Mouse (Mus musculus) heart, postnatal 10 days (tissue): ENCODE measurements at regions not wholly inside any gene's neighbourhood (a gene's known extent, or its start where the extent isn't known, plus 50 kb on each side); places are given as distances from the start of the nearest gene placed in this dataset.

ENCODE experiments used
- DNase-seq, 2 experiments: peaks; one replicate each; pipeline ENCODE4 v3.0.0; 2021
- intact Hi-C: fragments of 180-260 bp; cut with DNase I; formaldehyde crosslinking; loops from one replicate; pipeline ENCODE4 v1.15.1; 2025

GRCm38 (mm10) chr13:93564902-93565301 lies 65.3 kb upstream of the Jmy start:
- intact Hi-C loops, result no loop called here
- DNase-seq, result no peak

DNA sequence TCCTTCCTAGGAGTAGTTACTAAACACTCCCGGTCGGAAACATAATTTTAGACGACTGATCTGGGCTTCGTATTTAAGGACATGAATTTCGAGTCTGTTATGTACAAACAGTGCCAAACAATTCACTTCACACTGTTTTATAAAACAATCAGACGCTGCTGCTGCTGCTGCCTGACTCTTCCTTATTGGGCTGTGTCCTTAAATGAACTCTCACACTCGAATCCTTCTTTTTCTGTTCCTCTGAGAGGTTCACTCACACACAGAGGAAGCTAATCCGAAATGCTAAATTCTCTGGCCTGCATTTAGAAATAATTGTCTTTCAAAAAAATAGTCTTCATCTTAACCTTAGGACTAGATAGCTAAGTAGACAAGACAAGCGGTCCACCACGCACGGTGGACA lies 64.5 kb upstream of the Jmy start:
- intact Hi-C loops, result no loop called here
- DNase-seq, result no peak

DNA sequence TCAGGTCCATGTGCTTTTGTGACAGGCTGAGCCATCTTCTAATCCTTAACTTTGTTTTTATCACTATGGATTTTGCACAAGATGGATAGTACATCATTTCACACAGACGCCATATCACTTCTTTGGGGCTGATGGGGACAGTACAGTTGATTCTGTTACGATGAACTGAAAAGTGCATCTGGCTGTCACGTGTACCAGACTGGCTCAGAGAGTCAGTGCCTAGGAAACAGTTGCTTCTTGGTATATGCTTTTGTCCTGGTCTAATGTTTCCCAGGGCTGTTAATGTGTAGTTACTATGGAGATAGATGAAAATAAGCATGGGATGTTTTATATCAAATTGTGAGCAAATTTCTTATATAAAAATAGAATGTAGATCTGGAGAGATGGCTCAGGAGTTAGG lies 60.7 kb upstream of the Jmy start:
- no peak for DNase-seq
- intact Hi-C loops, result no loop called here

DNA sequence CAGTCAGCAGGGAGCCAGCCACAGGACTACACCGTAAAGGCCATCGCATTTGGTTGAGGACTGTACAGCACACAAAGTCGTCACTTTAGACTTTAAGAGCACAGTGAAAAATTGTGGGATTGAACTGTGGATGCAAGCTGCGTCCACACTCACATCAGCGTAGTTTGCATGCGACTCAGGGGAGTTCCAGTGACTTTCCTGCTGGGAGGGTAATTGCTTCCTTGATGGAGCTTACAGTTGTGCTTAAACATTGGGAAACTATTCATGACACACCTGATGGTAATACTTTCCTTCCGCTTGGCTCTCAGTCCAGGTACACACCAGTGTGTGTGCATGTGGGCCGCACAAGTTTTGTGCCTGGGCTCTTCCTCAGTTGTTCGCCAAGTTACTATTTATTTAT lies 59.0 kb upstream of the Jmy start:
- DNase-seq, result no peak
- intact Hi-C loops, result no loop called here

DNA sequence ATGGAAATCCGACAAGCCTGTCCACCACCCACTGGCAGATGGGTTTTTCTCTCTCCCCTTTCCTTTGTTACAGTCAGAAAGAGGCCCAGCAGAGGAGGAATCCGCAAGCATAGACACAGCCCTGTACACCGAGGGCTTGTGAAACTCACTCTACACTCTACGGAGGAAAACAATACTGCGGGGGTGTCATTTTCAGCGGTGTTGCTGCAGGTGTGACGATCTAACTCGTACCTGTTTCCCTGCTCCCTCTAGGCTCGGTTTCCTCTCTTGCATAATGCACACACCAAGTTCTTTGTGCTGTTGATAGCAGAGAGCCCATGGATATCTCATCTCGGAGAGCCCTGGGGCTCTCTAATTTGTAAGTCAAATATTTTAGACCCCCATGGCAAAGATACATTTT lies 56.5 kb upstream of the Jmy start:
- intact Hi-C loops, result no loop called here
- DNase-seq, result no peak

- no peak for DNase-seq
- intact Hi-C loops, result no loop called here
These were observed 55.3 kb upstream of the Jmy start for GRCm38 (mm10) chr13:93554901-93555300.

DNA sequence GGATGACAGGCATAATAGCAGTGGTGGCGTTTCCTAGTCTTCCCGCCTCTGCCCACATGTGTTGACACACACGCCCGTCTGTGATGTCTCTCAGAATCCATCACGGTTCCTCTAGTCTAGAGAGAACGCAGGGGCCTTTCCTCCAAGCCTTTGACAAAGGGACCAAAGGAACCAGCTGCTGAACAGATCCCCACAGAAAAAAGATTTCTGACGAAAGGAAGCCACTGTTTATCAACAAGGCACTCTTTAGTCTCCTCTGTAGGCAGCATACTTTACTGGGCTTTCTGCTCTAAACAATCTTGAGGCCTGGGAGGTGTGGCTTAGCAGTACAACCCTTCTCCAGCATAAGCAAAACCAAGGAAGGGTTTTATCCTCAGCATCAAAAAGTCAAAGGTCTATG lies 54.3 kb upstream of the Jmy start:
- intact Hi-C loops, result no loop called here
- no peak for DNase-seq

GRCm38 (mm10) chr13:93553271-93553670 lies 53.7 kb upstream of the Jmy start:
- DNase-seq, result no peak
- intact Hi-C loops, result no loop called here

DNA sequence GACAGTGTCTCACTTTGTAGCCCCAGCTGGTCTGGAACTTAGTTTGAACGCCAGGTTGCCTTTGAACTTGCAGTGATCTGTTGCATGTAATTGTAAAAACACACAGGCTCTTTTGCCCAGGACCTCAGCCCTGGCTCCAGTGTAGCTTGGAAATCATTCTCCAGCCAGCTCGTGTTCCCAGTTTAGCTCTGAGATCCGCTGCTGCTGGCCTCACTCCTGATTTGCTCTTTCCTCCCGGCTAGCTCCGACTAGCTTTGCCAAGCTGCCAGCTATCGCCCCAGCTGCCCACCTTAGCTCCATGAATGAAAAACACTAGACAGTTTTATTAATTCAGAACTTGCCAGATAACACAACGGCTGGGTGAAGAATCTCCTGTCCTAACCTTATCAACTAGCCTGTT lies 50.7 kb upstream of the Jmy start:
- intact Hi-C loops, result no loop called here
- DNase-seq, result peak; percentile 26 to 27
